Mouse (Mus musculus): ENCODE measurements around the gene Bad. TPM values are rescaled to one million over a fixed set of nuclear protein-coding genes. Genes with fewer than 3 reads are reported as not detected.
A peak's percentile ranks its signal among the peaks of the same experiment; 100 is the strongest.
"Not testable (repeated sequence)": the region's sequence is repeated elsewhere in the genome, so short reads cannot be mapped to it uniquely, and the experiment has no call there.

The Bad gene
- 87.1 and 89.0 TPM in 2 replicates for polyA plus RNA-seq (2015; fragmentation: Nextera tagmentation; extraction: Ambion mirVana)

DNA sequence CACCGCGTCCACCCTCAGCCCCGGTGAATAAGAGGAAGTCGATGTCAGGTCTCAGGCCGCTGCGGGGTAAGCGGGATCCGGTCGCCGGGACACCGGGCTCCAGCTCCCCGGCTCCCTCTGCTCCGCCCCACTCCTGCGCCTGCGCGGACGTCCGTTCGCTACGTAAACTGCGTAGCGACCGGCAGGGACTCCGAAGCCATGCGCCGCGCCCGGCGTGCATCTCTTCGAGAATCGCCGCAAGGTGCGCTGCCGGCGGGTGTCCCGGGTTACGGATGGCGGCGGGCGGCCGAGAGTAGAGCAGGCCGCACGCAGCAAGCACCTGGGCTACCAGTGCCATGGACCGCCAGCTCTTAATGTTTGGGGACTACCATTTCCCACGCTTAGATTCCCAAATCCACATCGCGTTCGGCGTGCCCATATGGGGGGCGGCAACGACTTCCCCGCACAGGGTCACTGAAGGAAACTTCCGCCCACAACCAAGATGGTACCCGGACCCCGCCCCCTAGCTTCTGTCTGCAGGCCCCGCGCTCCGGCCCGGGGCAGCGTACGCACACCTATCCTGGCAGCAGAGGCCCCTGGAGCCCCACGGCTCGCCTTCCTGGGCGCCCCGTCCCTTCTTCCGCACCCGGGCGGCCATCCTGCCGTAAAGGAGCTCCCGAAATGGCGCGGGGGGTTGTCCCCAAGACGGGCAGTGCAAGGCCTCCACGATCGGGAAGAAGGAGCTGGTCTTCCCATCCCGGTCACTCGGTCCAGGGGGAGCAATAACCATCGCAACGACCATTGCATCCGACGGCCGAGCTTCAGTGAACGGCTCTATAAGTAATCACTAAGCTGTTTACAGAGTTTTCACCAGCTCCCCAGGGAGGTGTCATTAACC lies at the start of gene Bad:
Gene Bad (plus strand): TSS at position 490 of the 877 bp plus-strand sequence.
- peak; percentile 81 for ATAC-seq (ENCODE audit: insufficient read depth, low FRiP score)
- no peaks in the 10 kb centered on the region for H3K27me3 ChIP-seq (ENCODE audit: control insufficient read depth, insufficient read depth, low read length)
- peak within 1 kb of the TSS; percentile 98 for H3K4me2 ChIP-seq (ENCODE audit: low read depth, low read length)
- H3K9me3 ChIP-seq (replicated peaks; ENCODE audit: control insufficient read depth, low read length): no peaks in the 10 kb centered on the region
- WGBS: under 1% methylated on average over 83 of the region's 83 CpGs
- H3K27ac ChIP-seq (ENCODE audit: low read length): peak within 1 kb of the TSS; percentile 97
- H3K4me1 ChIP-seq (ENCODE audit: control insufficient read depth, insufficient read depth, low read length): peaks cover 21% of the 10 kb centered on the region
- H3K36me3 ChIP-seq (ENCODE audit: control insufficient read depth, insufficient read depth, low read length): no peaks in the 10 kb centered on the region
- H3K9ac ChIP-seq (ENCODE audit: low read length): peak within 1 kb of the TSS; percentile 93
- H3K4me3 ChIP-seq (replicated peaks; ENCODE audit: low read length): peak within 1 kb of the TSS; percentile 76

DNA sequence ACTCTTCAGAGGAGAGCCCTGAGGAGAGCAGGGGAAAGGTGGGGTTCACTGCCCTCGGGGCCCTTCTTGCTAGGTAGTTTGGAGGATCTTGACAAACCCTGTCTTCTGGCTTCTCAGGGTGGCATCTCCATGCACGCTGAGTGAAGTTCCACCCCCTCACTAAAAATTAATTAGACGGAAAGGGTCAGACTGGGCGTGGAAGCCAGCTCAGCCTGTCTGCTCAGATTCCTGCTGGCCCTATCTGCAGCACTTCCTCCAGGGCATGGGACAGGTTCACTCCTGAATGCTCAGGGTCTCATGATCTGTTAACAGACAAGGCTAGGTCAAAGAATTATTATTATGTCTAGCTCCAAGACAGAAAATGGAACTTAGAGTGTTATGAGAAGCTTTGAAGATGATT lies 49.1 kb upstream of the Bad start:
- no peak overlapping the region for H3K4me2 ChIP-seq (ENCODE audit: low read depth, low read length)
- no peaks in the 10 kb centered on the region for H3K27me3 ChIP-seq (ENCODE audit: control insufficient read depth, insufficient read depth, low read length)
- no peak overlapping the region for H3K9ac ChIP-seq (ENCODE audit: low read length)
- H3K9me3 ChIP-seq (replicated peaks; ENCODE audit: control insufficient read depth, low read length): no peaks in the 10 kb centered on the region
- H3K36me3 ChIP-seq (ENCODE audit: control insufficient read depth, insufficient read depth, low read length): no peaks in the 10 kb centered on the region
- peak overlapping the region; percentile 44; the same call in 1 of the 2 replicates for H3K27ac ChIP-seq (ENCODE audit: low read length)
- H3K4me1 ChIP-seq (ENCODE audit: control insufficient read depth, insufficient read depth, low read length): no peaks in the 10 kb centered on the region
- no peak; the same call in 1 of the 2 replicates for ATAC-seq (ENCODE audit: insufficient read depth, low FRiP score)
- H3K4me3 ChIP-seq (replicated peaks; ENCODE audit: low read length): no peak overlapping the region
- 38% methylated on average over 4 of the region's 4 CpGs for WGBS

DNA sequence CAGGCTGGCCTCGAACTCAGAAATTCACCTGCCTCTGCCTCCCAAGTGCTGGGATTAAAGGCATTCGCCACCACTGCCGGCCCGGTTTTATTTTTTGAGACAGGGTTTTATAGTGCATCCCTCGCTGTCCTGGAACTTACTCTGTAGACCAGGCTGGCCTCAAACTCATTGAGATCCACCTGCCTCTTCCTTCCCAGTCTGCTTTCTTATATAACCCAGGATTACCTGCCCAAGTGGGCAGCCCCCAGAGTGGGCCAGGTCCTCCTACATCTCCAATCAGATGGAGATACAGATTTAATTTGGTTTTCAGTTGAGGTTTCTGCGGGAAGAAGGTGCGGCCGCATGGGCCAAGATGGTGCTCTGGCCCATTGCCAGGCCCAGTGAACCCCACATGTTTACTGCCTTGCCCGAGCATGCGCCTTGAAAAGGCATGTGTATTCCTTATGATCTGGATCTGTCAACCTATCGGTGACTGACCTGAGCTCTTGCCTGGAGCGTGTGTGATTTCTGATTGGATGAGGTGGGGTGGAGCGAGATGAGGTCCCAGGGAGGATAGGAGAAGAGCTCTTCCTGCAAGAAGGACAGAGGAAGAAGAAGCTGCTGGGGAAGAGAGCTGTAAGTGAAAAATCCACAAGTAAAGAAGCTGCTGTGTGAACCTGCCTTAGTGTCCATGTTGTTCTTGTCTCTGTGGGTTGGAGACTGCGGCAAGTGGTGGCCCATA lies 47.8 kb upstream of the Bad start:
- Histone ChIP-seq H3K27me3 (ENCODE audit: control insufficient read depth, insufficient read depth, low read length) (no peaks in the 10 kb centered on the region), H3K4me1 (ENCODE audit: control insufficient read depth, insufficient read depth, low read length) (no peaks in the 10 kb centered on the region), H3K27ac (ENCODE audit: low read length) (no peak overlapping the region), H3K36me3 (ENCODE audit: control insufficient read depth, insufficient read depth, low read length) (no peaks in the 10 kb centered on the region), H3K9ac (ENCODE audit: low read length) (no peak overlapping the region), H3K9me3 (replicated peaks; ENCODE audit: control insufficient read depth, low read length) (no peaks in the 10 kb centered on the region), H3K4me3 (replicated peaks; ENCODE audit: low read length) (no peak overlapping the region), H3K4me2 (ENCODE audit: low read depth, low read length) (no peak overlapping the region)
- no peak for ATAC-seq (ENCODE audit: insufficient read depth, low FRiP score)
- 88% methylated on average over 14 of the region's 14 CpGs for WGBS

DNA sequence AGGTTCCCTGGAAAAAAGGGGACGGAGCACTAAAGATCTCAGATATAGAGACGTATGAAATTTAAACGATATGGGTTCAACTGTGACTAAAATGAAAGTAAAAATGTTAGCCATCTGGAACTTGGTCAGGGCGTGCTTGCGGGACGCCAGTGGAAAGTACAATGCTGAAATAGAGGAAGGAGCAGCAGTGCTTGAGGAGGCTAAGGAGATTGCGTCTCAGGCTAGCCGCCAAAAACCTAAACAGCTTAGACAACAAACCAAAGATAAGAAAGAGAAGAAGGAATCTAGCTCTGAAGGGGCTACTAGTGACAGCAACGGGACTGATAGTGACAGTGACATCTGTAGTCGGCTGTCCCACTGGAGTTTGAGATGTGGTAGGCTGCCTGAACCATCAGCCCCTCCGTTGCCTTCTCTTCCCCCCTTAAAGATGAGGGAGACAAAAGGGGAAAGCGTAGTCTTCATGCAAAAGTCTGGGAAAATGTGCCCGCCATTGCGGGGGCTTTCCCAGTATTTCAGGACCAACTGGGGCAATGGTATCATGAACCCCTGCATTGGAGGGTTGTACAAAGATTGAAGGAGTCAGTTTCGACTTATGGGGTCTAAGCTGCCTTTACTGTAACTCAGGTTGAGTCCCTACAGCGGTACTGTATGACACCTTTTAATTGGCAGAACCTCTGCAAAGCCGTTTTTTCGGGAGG lies 45.9 kb upstream of the Bad start:
- not testable (repeated sequence) for H3K9me3 ChIP-seq (replicated peaks; ENCODE audit: control insufficient read depth, low read length); H3K27ac ChIP-seq (ENCODE audit: low read length); ATAC-seq (ENCODE audit: insufficient read depth, low FRiP score); H3K4me1 ChIP-seq (ENCODE audit: control insufficient read depth, insufficient read depth, low read length); H3K27me3 ChIP-seq (ENCODE audit: control insufficient read depth, insufficient read depth, low read length); H3K36me3 ChIP-seq (ENCODE audit: control insufficient read depth, insufficient read depth, low read length); H3K9ac ChIP-seq (ENCODE audit: low read length); H3K4me3 ChIP-seq (replicated peaks; ENCODE audit: low read length); H3K4me2 ChIP-seq (ENCODE audit: low read depth, low read length)
- WGBS: 85% methylated on average over 18 of the region's 18 CpGs

DNA sequence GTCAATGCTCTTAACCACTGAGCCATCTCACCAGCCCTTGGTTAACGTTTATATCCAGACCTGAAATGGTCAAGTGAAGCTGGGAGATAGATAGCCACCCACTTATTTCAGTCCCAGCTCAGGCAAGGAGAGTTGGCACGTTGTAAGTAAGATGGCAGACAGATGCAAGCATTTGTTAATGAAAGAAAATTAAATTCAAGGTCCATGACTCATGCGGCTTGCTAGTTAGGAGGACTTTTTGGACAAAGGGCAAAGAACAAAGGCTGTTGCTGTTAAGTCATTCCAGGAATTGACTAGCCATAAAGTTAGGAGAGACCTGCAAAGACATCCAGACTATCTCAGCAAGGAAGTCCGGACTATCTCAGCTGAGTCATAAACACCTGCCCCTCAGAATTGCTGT lies 42.0 kb upstream of the Bad start:
- Histone ChIP-seq H3K4me1 (ENCODE audit: control insufficient read depth, insufficient read depth, low read length) (no peaks in the 10 kb centered on the region), H3K4me2 (ENCODE audit: low read depth, low read length) (no peak overlapping the region), H3K27ac (ENCODE audit: low read length) (no peak overlapping the region), H3K9me3 (replicated peaks; ENCODE audit: control insufficient read depth, low read length) (no peaks in the 10 kb centered on the region), H3K4me3 (replicated peaks; ENCODE audit: low read length) (no peak overlapping the region), H3K9ac (ENCODE audit: low read length) (no peak overlapping the region), H3K27me3 (ENCODE audit: control insufficient read depth, insufficient read depth, low read length) (no peaks in the 10 kb centered on the region), H3K36me3 (ENCODE audit: control insufficient read depth, insufficient read depth, low read length) (no peaks in the 10 kb centered on the region)
- ATAC-seq (ENCODE audit: insufficient read depth, low FRiP score): no peak
- 78% methylated on average over 4 of the region's 4 CpGs for WGBS

DNA sequence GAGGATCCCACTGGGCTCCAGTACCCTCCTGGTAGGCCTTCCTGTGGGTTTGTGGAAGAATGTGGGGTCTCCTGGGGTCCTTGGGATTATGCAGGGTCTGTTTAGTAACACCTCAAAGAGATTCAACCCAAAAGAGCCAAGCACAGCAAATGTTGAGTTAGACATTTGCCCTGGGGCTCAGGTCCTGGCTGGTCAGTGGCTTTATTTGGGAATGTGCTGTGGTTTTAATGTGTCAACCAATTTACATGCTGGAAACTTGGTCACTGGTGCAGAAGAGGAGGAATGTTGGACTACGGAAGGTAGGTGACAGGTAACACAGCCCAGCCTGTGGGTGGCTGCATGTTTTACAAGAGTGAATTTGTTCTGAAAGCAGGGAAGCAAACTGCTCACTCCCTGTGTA lies 38.6 kb upstream of the Bad start:
- no peak for ATAC-seq (ENCODE audit: insufficient read depth, low FRiP score)
- Histone ChIP-seq H3K27ac (ENCODE audit: low read length) (no peak overlapping the region), H3K4me2 (ENCODE audit: low read depth, low read length) (no peak overlapping the region), H3K9ac (ENCODE audit: low read length) (no peak overlapping the region), H3K36me3 (ENCODE audit: control insufficient read depth, insufficient read depth, low read length) (0 out of 2 replicates have a peak, but pooled peaks cover 3% of the 10 kb centered on the region), H3K4me3 (replicated peaks; ENCODE audit: low read length) (no peak overlapping the region), H3K27me3 (ENCODE audit: control insufficient read depth, insufficient read depth, low read length) (no peaks in the 10 kb centered on the region), H3K9me3 (replicated peaks; ENCODE audit: control insufficient read depth, low read length) (no peaks in the 10 kb centered on the region), H3K4me1 (ENCODE audit: control insufficient read depth, insufficient read depth, low read length) (peaks cover 7% of the 10 kb centered on the region)
- 92% methylated on average over 1 of the region's 1 CpGs for WGBS

DNA sequence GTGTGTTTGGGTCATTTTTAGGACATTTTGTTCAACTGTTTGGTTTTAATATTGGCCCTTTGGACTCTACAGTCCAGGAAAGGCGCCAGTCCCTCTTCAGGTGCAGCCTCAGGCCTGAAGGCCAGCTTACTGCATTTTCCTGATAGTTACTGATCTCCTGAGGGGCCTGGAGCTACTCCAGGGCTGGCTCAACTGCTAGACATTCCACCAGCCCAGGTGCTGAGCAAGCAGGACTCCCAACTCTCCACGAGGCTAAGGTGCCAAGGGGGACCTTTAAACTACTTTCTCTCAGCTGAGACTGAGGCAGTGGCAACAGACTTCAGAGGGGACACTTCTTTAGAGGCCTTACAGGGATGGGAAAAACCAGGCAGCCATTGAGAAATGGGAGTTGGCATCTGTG lies 36.8 kb upstream of the Bad start:
- Histone ChIP-seq H3K27ac (ENCODE audit: low read length) (no peak overlapping the region), H3K9me3 (replicated peaks; ENCODE audit: control insufficient read depth, low read length) (no peaks in the 10 kb centered on the region)

DNA sequence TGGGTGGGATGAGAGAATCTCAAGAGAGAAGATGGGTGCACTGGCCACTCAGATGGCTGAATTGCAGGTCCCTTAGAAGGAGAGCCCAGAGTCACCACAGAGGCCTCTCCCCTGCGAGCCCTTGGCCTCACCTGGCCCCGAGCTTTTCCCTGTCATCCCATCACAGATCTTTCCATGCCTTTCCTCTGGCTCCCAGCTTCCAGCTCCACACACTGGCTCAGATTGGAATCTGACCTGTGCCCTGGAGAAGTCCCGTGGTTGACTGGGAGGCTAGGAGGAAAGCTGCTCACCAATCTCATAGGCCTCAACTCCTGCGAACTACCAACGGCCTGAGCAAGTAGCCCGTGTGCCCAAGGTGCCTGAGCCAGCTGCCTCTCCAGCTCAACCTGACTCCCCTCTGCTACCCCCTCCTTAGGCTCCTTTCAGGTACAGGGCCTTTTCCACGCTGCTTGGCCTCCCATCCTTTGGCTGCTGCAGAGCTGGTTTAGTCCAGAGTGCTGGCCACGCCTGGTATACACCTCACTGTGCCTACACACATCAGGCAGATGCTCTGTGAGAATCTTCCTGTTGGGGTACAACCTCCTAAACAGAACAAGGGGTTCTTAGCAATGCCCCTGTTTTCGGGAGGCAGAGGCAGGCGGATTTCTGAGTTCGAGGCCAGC lies 36.0 kb upstream of the Bad start:
- Histone ChIP-seq H3K9me3 (replicated peaks; ENCODE audit: control insufficient read depth, low read length) (no peaks in the 10 kb centered on the region), H3K27ac (ENCODE audit: low read length) (no peak overlapping the region), H3K27me3 (ENCODE audit: control insufficient read depth, insufficient read depth, low read length) (no peaks in the 10 kb centered on the region), H3K36me3 (ENCODE audit: control insufficient read depth, insufficient read depth, low read length) (0 out of 2 replicates have a peak, but pooled peaks cover 3% of the 10 kb centered on the region), H3K4me1 (ENCODE audit: control insufficient read depth, insufficient read depth, low read length) (peaks cover 17% of the 10 kb centered on the region), H3K4me2 (ENCODE audit: low read depth, low read length) (no peak overlapping the region), H3K9ac (ENCODE audit: low read length) (no peak overlapping the region), H3K4me3 (replicated peaks; ENCODE audit: low read length) (no peak overlapping the region)
- WGBS: 90% methylated on average over 11 of the region's 11 CpGs
- ATAC-seq (ENCODE audit: insufficient read depth, low FRiP score): no peak

More for the DNA sequence above, 36.8 kb upstream of the Bad start:
- Histone ChIP-seq H3K4me1 (ENCODE audit: control insufficient read depth, insufficient read depth, low read length) (peaks cover 17% of the 10 kb centered on the region), H3K27me3 (ENCODE audit: control insufficient read depth, insufficient read depth, low read length) (no peaks in the 10 kb centered on the region), H3K4me3 (replicated peaks; ENCODE audit: low read length) (no peak overlapping the region), H3K9ac (ENCODE audit: low read length) (no peak overlapping the region), H3K36me3 (ENCODE audit: control insufficient read depth, insufficient read depth, low read length) (0 out of 2 replicates have a peak, but pooled peaks cover 3% of the 10 kb centered on the region), H3K4me2 (ENCODE audit: low read depth, low read length) (no peak overlapping the region)
- no peak for ATAC-seq (ENCODE audit: insufficient read depth, low FRiP score)
- whole genome bisulfite sequencing: 74% methylated on average over 2 of the region's 2 CpGs

All from stomach, embryonic 16.5 days (tissue).